Mouse (Mus musculus) hindbrain, embryonic 14.5 days (tissue): ENCODE measurements around the gene Scnn1a. TPM values are rescaled to one million over a fixed set of nuclear protein-coding genes. Genes with fewer than 3 reads are reported as not detected.

Experiments used
- ATAC-seq: fragments of 200-750 bp; cut with Nextera tagmentation; 2 replicates; pipeline ENCODE4 v1.8.0; 2017; ENCODE audit warnings: moderate number of reproducible peaks, mild to moderate bottlenecking, moderate TSS enrichment, moderate library complexity; ENCODE audit not compliant: low FRiP score
- DNase-seq: peaks from one replicate; pipeline ENCODE4 v3.0.0-alpha.2; 2015; ENCODE audit warnings: low spot score
- H3K27ac ChIP-seq: fragments of 300-500 bp; sonication (generic); 2 replicates; pipeline ENCODE4 v1.5.1; 2014; ENCODE audit warnings: mild to moderate bottlenecking, moderate library complexity
- H3K27me3 ChIP-seq: fragments of 300-500 bp; sonication (generic); 2 replicates; pipeline ENCODE4 v1.6.1; 2014; ENCODE audit warnings: mild to moderate bottlenecking, low read length, mixed read lengths; ENCODE audit not compliant: control insufficient read depth, insufficient read depth
- H3K36me3 ChIP-seq: fragments of 300-500 bp; sonication (generic); replicated peaks from 2 replicates; pipeline ENCODE4 v1.6.1; 2014; ENCODE audit not compliant: control insufficient read depth, insufficient read depth
- H3K4me1 ChIP-seq: fragments of 300-500 bp; sonication (generic); replicated peaks from 2 replicates; pipeline ENCODE4 v1.6.1; 2014; ENCODE audit warnings: antibody characterized with exemption, low read length, mixed read lengths; ENCODE audit not compliant: control insufficient read depth, insufficient read depth
- H3K4me2 ChIP-seq: fragments of 300-500 bp; sonication (generic); replicated peaks from 2 replicates; pipeline ENCODE4 v1.6.1; 2014; ENCODE audit warnings: mild to moderate bottlenecking, moderate library complexity
- H3K4me3 ChIP-seq: fragments of 300-500 bp; sonication (generic); replicated peaks from 2 replicates; pipeline ENCODE4 v1.5.1; 2014; ENCODE audit warnings: mild to moderate bottlenecking, low read length
- H3K9ac ChIP-seq: fragments of 300-500 bp; sonication (generic); 2 replicates; pipeline ENCODE4 v1.6.1; 2014
- H3K9me3 ChIP-seq: fragments of 300-500 bp; sonication (generic); 2 replicates; pipeline ENCODE4 v1.6.1; 2016; ENCODE audit warnings: low read length; ENCODE audit not compliant: control insufficient read depth
- WGBS: fragments of 180-500 bp; shearing (Covaris S2); extraction: QIAGEN DNeasy Blood & Tissue Kit; methylation state at CpG from one replicate; pipeline ENCODE4 v1.1.7; 2014; 5-methylcytosine and 5-hydroxymethylcytosine counted together
- polyA plus RNA-seq: library from polyadenylated mRNA; unstranded; fragments of >200 nt; fragmentation: Nextera tagmentation; extraction: Ambion mirVana; gene quantifications from 2 replicates; pipeline ENCODE4 v1.2.1, GENCODE M21; 2014

Gene Scnn1a
- polyA plus RNA-seq, 1 experiment from 2014 or later: 0.50 TPM

GRCm38 (mm10) chr6:125286944-125287343, 33.5 kb upstream of the Scnn1a start:
- no peak for ATAC-seq
- no peaks in the 10 kb centered on the region for H3K27me3 ChIP-seq
- 88% methylated on average over 4 of the region's 4 CpGs for WGBS

GRCm38 (mm10) chr6:125288730-125289129, 31.7 kb upstream of the Scnn1a start:
- no peak for ATAC-seq
- Histone ChIP-seq H3K27ac (no peak overlapping the region), H3K9ac (no peak overlapping the region), H3K4me1 (no peaks in the 10 kb centered on the region), H3K4me3 (no peak overlapping the region), H3K9me3 (no peaks in the 10 kb centered on the region), H3K27me3 (no peaks in the 10 kb centered on the region), H3K36me3 (no peaks in the 10 kb centered on the region), H3K4me2 (no peak overlapping the region)
- WGBS: 85% methylated on average over 5 of the region's 5 CpGs
- no peak for DNase-seq

More at GRCm38 (mm10) chr6:125286944-125287343, 33.5 kb upstream of the Scnn1a start:
- no peak for DNase-seq
- H3K9ac ChIP-seq: no peak overlapping the region
- no peak overlapping the region for H3K27ac ChIP-seq
- H3K36me3 ChIP-seq: no peaks in the 10 kb centered on the region
- no peak overlapping the region for H3K4me3 ChIP-seq
- H3K4me2 ChIP-seq: no peak overlapping the region
- no peaks in the 10 kb centered on the region for H3K4me1 ChIP-seq
- no peaks in the 10 kb centered on the region for H3K9me3 ChIP-seq

GRCm38 (mm10) chr6:125291329-125291728, 29.1 kb upstream of the Scnn1a start:
- H3K9ac ChIP-seq: no peak overlapping the region
- no peak overlapping the region for H3K27ac ChIP-seq
- no peak for DNase-seq

GRCm38 (mm10) chr6:125292256-125292655, 28.2 kb upstream of the Scnn1a start:
- no peak overlapping the region for H3K27ac ChIP-seq
- no peak for ATAC-seq
- no peaks in the 10 kb centered on the region for H3K9me3 ChIP-seq
- WGBS: 94% methylated on average over 7 of the region's 7 CpGs
- H3K4me1 ChIP-seq: no peaks in the 10 kb centered on the region
- no peaks in the 10 kb centered on the region for H3K27me3 ChIP-seq
- H3K4me3 ChIP-seq: no peak overlapping the region
- DNase-seq: no peak
- H3K36me3 ChIP-seq: no peaks in the 10 kb centered on the region
- H3K4me2 ChIP-seq: no peak overlapping the region
- H3K9ac ChIP-seq: no peak overlapping the region

More at GRCm38 (mm10) chr6:125291329-125291728, 29.1 kb upstream of the Scnn1a start:
- H3K4me2 ChIP-seq: no peak overlapping the region
- H3K4me3 ChIP-seq: no peak overlapping the region
- H3K9me3 ChIP-seq: no peaks in the 10 kb centered on the region
- H3K36me3 ChIP-seq: no peaks in the 10 kb centered on the region
- H3K27me3 ChIP-seq: no peaks in the 10 kb centered on the region
- no peaks in the 10 kb centered on the region for H3K4me1 ChIP-seq
- ATAC-seq: no peak
- 80% methylated on average over 4 of the region's 4 CpGs for WGBS

- Histone ChIP-seq H3K27ac (no peak overlapping the region), H3K4me2 (no peak overlapping the region), H3K4me3 (no peak overlapping the region), H3K9ac (no peak overlapping the region), H3K27me3 (no peaks in the 10 kb centered on the region), H3K4me1 (no peaks in the 10 kb centered on the region), H3K9me3 (no peaks in the 10 kb centered on the region), H3K36me3 (no peaks in the 10 kb centered on the region)
- DNase-seq (no peak), ATAC-seq (no peak)
- WGBS: 88% methylated on average over 4 of the region's 4 CpGs
Measured at GRCm38 (mm10) chr6:125294049-125294448, 26.4 kb upstream of the Scnn1a start.

- no peak overlapping the region for H3K9ac ChIP-seq
- no peak for DNase-seq
- no peaks in the 10 kb centered on the region for H3K27me3 ChIP-seq
- H3K4me1 ChIP-seq: no peaks in the 10 kb centered on the region
- 80% methylated on average over 5 of the region's 5 CpGs for WGBS
- H3K9me3 ChIP-seq: no peaks in the 10 kb centered on the region
- H3K27ac ChIP-seq: no peak overlapping the region
- no peaks in the 10 kb centered on the region for H3K36me3 ChIP-seq
- ATAC-seq: no peak
- no peak overlapping the region for H3K4me2 ChIP-seq
- H3K4me3 ChIP-seq: no peak overlapping the region
Measured at GRCm38 (mm10) chr6:125297149-125297820, 23.2 kb upstream of the Scnn1a start.

GRCm38 (mm10) chr6:125300982-125301381, 19.5 kb upstream of the Scnn1a start:
- DNase-seq: no peak
- no peaks in the 10 kb centered on the region for H3K9me3 ChIP-seq
- no peaks in the 10 kb centered on the region for H3K27me3 ChIP-seq
- H3K4me1 ChIP-seq: no peaks in the 10 kb centered on the region
- no peak for ATAC-seq
- WGBS: 83% methylated on average over 1 of the region's 1 CpGs
- H3K36me3 ChIP-seq: no peaks in the 10 kb centered on the region
- H3K4me3 ChIP-seq: no peak overlapping the region
- H3K9ac ChIP-seq: no peak overlapping the region
- no peak overlapping the region for H3K4me2 ChIP-seq
- no peak overlapping the region for H3K27ac ChIP-seq

- Histone ChIP-seq H3K4me3 (no peak overlapping the region), H3K27me3 (no peaks in the 10 kb centered on the region), H3K36me3 (no peaks in the 10 kb centered on the region), H3K9ac (no peak overlapping the region), H3K4me1 (no peaks in the 10 kb centered on the region), H3K9me3 (no peaks in the 10 kb centered on the region), H3K27ac (no peak overlapping the region), H3K4me2 (no peak overlapping the region)
- WGBS: 88% methylated on average over 24 of the region's 24 CpGs
- no peak for DNase-seq
- no peak for ATAC-seq
Measured at GRCm38 (mm10) chr6:125302231-125302982, 18.1 kb upstream of the Scnn1a start.

GRCm38 (mm10) chr6:125303242-125303641, 17.2 kb upstream of the Scnn1a start:
- no peak for DNase-seq
- Histone ChIP-seq H3K36me3 (no peaks in the 10 kb centered on the region), H3K9ac (no peak overlapping the region), H3K4me2 (no peak overlapping the region), H3K4me1 (no peaks in the 10 kb centered on the region), H3K9me3 (no peaks in the 10 kb centered on the region), H3K4me3 (no peak overlapping the region), H3K27ac (no peak overlapping the region), H3K27me3 (no peaks in the 10 kb centered on the region)
- 66% methylated on average over 4 of the region's 4 CpGs for WGBS
- no peak for ATAC-seq
